Mouse (Mus musculus) A20 (cell line): ENCODE data around the gene Tmsb10.

Experiments
- DNase-seq: peaks from one replicate; pipeline ENCODE4 v3.0.0-alpha.2; 2011; ENCODE audit warnings: low read depth, low spot score

Tmsb10 gene

GRCm38 (mm10) chr6:72956199-72957092 is 2.1 kb downstream of the Tmsb10 start:
- peak; percentile 81 for DNase-seq

DNA sequence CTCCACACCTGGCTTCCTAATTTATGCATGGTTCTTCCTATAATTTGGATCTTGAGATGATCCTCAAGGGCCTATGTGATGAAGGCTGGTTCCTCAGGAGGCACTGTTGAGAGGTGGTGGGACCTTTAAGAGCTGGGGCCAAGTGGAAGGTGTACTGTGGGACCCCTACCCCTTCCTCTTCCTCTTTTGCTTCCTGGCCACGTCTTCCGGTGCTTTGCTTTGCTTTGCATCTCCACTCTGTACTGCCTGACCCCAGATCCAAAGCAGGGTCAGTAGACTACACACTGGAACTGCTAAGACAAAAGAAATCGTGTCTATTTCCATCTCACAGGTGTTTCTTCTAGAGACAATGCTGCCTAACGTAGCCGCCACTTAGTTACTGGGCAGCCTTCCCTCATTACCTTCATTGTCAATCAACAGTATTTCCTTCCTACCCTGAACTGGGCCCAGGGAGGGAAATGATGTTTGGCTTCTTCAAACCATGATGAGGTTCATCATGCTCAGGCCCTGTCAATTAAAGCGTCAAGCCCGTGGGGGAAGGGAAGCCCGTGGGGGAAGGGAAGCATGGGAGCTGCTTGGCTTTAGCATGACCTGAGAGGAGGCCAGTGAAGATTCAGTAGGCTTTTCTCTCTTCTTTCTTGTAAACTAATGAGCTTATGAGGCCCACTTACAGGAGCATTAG is 2.9 kb downstream of the Tmsb10 start:
- DNase-seq, result peak; percentile 58

DNA sequence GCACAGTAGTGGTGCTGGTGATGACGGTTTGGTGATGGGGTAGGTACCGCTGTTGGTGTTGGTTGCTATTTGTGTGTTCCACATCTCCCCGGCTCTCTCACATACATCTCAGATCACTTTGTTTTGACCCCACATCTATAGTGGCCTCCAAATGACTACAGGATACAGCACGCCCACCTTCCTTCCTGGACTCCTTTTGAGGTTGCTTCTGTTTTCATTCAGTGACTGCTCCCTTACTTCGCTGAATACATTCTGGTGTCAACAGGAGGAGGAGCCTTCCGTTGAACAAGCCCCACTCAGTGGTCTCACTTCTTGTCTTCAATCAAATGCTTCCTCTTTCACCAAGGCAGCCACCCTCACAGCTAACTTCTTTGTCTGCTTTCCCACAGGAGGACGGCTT is 3.8 kb downstream of the Tmsb10 start:
- peak; percentile 75 for DNase-seq

DNA sequence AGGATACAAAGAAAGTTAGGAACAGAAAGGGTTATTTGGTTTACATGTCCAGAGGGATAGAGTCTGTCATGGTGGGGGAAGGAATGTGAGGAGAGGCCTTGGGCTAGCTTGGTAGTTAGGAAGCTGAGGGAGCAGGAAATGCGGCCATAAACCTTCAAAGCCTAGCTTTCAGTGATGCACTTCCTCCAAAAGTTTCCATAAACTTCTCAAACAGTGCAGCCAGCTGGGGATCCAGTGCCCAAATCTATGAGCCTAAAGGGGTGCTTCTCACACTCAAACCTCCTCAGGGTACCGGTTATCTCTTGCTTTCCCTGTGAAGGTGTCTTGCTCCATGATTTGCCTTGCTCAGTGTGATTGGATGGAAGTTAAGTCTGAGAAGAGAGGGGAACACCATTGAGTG is 5.6 kb downstream of the Tmsb10 start:
- no peak for DNase-seq

- DNase-seq, result no peak
Observed at GRCm38 (mm10) chr6:72952221-72952620, 6.3 kb downstream of the Tmsb10 start.

- DNase-seq, result no peak
Observed at GRCm38 (mm10) chr6:72949161-72949756, 9.3 kb downstream of the Tmsb10 start.

DNA sequence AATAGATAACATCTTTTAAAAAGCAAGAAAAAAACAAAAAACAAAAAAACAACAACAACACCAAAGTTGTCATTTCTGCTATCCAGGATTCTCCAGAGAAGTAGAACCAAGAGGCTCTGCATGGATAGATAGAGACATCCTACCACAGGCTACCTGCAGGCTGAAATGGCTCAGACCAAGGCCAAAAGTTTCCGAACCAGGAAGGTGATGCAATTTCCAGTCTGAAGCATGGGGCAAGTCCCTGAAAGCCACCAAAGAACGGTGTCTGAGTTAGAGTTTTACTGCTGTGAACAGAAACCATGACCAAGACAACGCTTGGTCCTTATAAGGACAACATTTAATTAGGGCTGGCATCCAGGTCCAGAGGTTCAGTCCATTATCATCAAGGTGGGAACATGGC is 10.2 kb downstream of the Tmsb10 start:
- no peak for DNase-seq

- DNase-seq, result no peak
Observed at GRCm38 (mm10) chr6:72947960-72948359, 10.6 kb downstream of the Tmsb10 start.

GRCm38 (mm10) chr6:72940493-72940892 is 18.1 kb downstream of the Tmsb10 start:
- peak; percentile 48 for DNase-seq

DNA sequence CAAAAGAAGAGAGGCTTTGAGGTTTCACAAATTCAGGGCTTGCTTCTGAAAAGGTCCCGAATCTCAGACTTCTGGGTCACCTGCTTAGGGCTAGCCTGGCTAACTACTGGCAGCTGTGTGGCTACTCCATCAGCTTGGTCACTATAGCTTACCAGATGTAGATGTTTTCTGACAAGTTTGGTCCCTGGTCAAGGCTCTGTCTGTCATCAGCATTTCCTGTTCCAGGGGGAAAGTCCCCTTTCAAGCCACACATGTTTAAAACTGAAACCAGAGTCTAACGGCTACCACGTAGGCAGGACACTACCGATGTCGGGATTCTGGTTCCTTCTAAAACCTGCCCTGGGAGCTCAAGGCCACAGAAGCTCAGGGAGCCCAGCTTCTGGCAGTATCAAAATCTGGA is 20.7 kb downstream of the Tmsb10 start:
- peak; percentile 69 for DNase-seq

- DNase-seq, result peak; percentile 24
Observed at GRCm38 (mm10) chr6:72937430-72937829, 21.1 kb downstream of the Tmsb10 start.

DNA sequence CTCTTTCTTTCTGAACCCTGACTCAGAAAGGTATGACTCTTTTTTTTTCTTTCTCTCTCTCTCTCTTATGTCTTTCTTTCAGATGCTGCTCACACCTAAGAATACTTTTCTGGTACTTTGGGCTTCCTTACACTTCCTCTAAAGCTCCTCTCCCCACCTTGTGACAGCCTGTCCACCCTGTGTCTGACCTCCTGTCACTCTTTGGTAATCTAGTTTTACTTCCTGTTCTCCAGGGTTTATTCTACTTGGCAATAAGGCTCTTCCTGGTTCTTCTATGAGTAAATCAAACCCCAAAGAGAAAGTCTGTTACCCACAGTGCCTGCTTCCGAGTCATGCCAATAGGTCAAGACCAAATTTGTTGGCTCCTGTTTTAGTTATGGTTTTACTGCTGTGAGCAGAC is 25.6 kb downstream of the Tmsb10 start:
- DNase-seq, result peak; percentile 24

- DNase-seq, result no peak
Observed at GRCm38 (mm10) chr6:72931533-72931932, 27.0 kb downstream of the Tmsb10 start.

GRCm38 (mm10) chr6:72929795-72930398 is 28.7 kb downstream of the Tmsb10 start:
- no peak for DNase-seq

DNA sequence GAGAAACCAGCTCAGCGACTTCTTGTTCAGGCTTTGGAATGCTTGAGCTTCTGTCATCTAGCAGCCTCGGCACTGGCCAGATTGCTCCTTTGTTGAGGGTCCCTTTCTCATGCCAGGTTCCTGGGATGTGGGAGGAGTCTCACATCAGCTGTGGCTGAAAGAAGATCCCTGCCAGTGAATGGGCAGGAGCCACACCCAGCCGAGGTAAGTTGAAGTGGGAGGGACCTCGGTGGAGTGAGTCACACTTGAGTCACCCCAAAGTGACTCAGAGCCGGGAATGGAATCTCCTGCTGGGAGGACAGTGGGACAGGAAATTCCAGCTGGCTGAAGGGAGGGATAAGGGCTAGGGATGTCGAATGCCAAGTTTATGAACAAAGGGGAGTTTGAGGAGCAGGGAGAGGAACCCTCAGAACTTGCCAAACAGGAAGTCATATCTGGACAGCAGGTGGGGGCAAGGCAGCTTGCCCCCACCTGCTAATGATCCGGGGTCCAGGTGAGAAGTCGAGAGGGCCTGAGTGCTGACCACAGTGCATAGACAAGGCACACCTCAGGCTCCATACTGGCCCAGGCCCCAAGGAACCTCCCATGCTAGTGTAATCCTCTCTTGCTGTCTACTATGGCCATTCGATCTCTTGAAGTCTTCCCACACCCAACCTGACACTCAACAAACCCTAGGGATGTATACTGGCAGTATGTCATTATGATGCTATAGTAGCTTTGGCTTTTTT is 31.6 kb downstream of the Tmsb10 start:
- no peak for DNase-seq

- no peak for DNase-seq
Observed at GRCm38 (mm10) chr6:72926031-72926430, 32.5 kb downstream of the Tmsb10 start.

DNA sequence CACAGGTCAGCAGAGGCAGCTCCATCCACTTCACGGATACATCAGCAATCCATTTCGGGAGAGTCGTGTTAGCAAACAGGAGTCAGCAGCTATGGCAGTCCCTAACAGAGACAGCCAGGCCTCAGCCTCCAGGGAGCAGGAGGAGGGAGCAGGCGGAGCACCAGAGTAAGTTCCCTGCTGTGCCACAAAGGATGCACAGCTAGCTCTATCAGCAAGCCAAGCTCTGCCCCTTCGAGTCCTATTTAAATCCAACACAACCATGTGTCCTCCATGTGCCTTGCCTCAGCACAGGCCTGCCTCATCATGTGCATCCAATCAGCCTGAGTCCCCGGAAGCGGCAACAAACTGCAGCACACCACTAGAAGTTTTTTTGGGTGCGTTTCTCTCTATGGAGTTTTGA is 35.2 kb downstream of the Tmsb10 start:
- DNase-seq, result no peak

DNA sequence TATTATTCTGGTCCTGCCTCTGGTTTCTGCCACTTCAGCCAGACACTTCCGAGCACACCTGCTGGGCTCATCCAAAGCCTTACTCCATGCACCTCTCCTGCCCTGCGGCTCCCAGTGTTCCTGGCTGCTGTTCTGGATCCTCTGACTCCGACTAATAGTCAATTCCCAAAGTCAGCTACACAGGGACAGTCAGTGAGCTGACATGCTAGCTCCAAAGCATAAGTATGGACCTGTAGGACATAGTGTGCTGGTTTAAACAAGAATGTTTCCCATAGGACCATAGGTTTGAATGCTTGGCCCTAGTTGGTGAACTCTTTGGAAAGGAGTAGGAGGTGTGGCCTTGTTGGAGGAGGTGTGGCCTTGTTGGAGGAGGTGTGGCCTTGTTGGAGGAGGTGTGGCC is 37.5 kb downstream of the Tmsb10 start:
- DNase-seq, result no peak

GRCm38 (mm10) chr6:72918510-72919033 is 40.0 kb downstream of the Tmsb10 start:
- DNase-seq, result no peak

GRCm38 (mm10) chr6:72916330-72916729 is 42.2 kb downstream of the Tmsb10 start:
- DNase-seq, result no peak

DNA sequence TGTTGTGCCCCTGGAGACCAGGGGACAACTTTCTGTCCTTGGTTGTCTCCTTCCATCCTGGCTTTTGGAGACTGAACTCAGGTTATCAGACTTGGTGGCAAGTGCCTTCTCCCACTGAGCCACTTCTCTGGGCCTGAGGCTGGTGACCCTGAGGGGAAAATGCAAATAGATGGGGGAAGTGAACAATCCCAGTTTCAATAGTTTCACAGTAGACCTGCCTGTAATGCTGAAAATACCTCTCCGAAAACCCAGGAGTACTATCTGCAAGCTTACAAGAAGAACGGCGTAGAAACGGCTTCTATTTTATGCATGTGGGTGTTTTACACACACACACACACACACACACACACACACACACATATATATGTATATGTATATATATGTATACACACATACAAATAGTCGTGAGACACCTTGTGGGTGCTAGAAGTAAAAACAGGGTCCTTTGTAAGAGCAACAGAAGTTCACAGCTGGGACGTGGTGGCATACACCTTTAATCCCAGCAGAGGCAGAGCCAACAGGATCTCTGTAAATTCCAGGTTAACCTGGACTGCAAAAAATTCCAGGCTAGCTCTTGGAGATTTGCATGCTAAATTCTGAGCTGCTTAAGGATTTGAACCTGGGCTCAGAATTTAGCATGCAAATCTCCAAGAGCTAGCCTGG is 44.3 kb downstream of the Tmsb10 start:
- DNase-seq, result peak; percentile 29
